Mouse (Mus musculus) kidney, embryonic 16.5 days (tissue): ENCODE measurements around the gene Slc9a5. TPM values are rescaled to one million over a fixed set of nuclear protein-coding genes. Genes with fewer than 3 reads are reported as not detected.
A peak's percentile ranks its signal among the peaks of the same experiment; 100 is the strongest.

ENCODE experiments used
- ATAC-seq: fragments of 200-750 bp; cut with Nextera tagmentation; 2 replicates; pipeline ENCODE4 v1.8.0; 2017; ENCODE audit warnings: moderate TSS enrichment; ENCODE audit not compliant: low FRiP score, low TSS enrichment
- H3K27ac ChIP-seq: fragments of 300-500 bp; sonication (generic); 2 replicates; pipeline ENCODE4 v1.5.1; 2014; ENCODE audit warnings: low read length
- H3K27me3 ChIP-seq: fragments of 300-500 bp; sonication (generic); 2 replicates; pipeline ENCODE4 v1.6.1; 2014; ENCODE audit warnings: low read length, control low read depth, mixed read lengths; ENCODE audit not compliant: insufficient read depth
- H3K36me3 ChIP-seq: fragments of 300-500 bp; sonication (generic); 2 replicates; pipeline ENCODE4 v1.6.1; 2014; ENCODE audit warnings: low read length, control low read depth, mixed read lengths; ENCODE audit not compliant: insufficient read depth
- H3K4me1 ChIP-seq: fragments of 300-500 bp; sonication (generic); 2 replicates; pipeline ENCODE4 v1.6.1; 2014; ENCODE audit warnings: low read length, control low read depth, mixed read lengths; ENCODE audit not compliant: insufficient read depth
- H3K4me2 ChIP-seq: fragments of 300-500 bp; sonication (generic); replicated peaks from 2 replicates; pipeline ENCODE4 v1.6.1; 2014; ENCODE audit warnings: low read depth, low read length
- H3K4me3 ChIP-seq: fragments of 300-500 bp; sonication (generic); 2 replicates; pipeline ENCODE4 v1.5.1; 2014; ENCODE audit warnings: mild to moderate bottlenecking, low read length
- H3K9ac ChIP-seq: fragments of 300-500 bp; sonication (generic); replicated peaks from 2 replicates; pipeline ENCODE4 v1.6.1; 2014; ENCODE audit warnings: low read length
- H3K9me3 ChIP-seq: fragments of 300-500 bp; sonication (generic); 2 replicates; pipeline ENCODE4 v1.6.1; 2016; ENCODE audit warnings: low read length, control low read depth
- WGBS: fragments of 180-500 bp; shearing (Covaris S2); extraction: QIAGEN DNeasy Blood & Tissue Kit; methylation state at CpG from one replicate; pipeline ENCODE4 v1.1.7; 2014; 5-methylcytosine and 5-hydroxymethylcytosine counted together
- polyA plus RNA-seq: library from polyadenylated mRNA; unstranded; fragments of >200 nt; fragmentation: Nextera tagmentation; extraction: Ambion mirVana; gene quantifications from 2 replicates; pipeline ENCODE4 v1.2.1, GENCODE M21; 2015

Gene Slc9a5
- polyA plus RNA-seq, 1 experiment from 2014 or later, result 2.5 TPM

DNA sequence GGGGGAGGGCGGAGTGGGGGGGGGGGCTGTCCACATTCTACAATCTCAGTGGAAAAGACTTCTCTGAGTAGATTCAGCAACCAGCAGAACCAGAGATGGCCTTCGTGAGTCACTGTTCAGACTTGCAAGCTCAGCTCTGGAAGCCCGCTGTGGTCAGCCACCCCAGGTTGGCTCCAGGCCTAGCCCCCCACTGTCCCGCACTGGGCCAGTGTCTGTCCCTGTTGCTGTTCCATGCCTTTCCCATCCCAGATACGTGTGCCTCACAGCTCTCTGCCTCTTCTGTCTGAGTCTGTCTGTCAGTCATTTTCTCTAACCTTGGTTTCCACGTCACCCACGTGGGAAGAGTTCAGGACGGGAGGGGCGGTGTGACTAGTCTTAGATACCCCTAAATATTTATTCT, 23.8 kb downstream of the Slc9a5 start:
- ATAC-seq, result no peak
- H3K36me3 ChIP-seq, result no peaks in the 10 kb centered on the region
- H3K4me3 ChIP-seq, result no peak overlapping the region
- H3K4me1 ChIP-seq, result no peaks in the 10 kb centered on the region
- no peak overlapping the region for H3K4me2 ChIP-seq
- 83% methylated on average over 9 of the region's 9 CpGs for WGBS
- no peaks in the 10 kb centered on the region for H3K9me3 ChIP-seq
- H3K27ac ChIP-seq, result no peak overlapping the region
- H3K27me3 ChIP-seq, result no peaks in the 10 kb centered on the region
- no peak overlapping the region for H3K9ac ChIP-seq

DNA sequence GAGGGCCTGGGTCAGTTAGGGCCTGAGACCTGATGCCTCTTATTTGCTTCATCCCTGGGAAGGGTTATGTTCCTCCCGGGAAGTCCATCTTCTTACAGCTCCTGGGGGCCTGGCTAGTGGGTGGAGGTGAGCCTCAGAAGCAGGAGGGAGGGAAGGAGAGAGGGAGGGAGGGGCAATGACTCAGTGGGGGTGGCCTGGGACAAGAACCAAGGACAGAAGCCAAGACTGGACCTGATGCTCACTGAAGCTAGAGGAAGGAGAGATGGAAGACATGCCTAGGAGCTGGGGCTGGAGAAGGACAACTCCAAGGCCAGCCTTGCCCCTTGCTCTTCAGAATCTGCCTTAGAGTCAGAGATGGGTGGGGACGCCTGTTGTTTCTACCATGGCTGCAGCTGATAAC, 24.4 kb downstream of the Slc9a5 start, which contains the start of gene Plekhg4:
Plekhg4 (plus strand) TSS at position 243 of the 400 bp plus-strand sequence.
- Histone ChIP-seq H3K4me3 (no peak within 1 kb of the TSS), H3K27ac (no peak within 1 kb of the TSS), H3K9me3 (no peaks in the 10 kb centered on the region), H3K27me3 (no peaks in the 10 kb centered on the region), H3K4me1 (no peaks in the 10 kb centered on the region), H3K4me2 (no peak within 1 kb of the TSS; the same call in 1 of the 2 replicates), H3K9ac (no peak within 1 kb of the TSS), H3K36me3 (no peaks in the 10 kb centered on the region)
- no peak for ATAC-seq
- WGBS, result 52% methylated on average over 2 of the region's 2 CpGs

- Histone ChIP-seq H3K4me2 (peak overlapping the region; percentile 46), H3K9me3 (no peaks in the 10 kb centered on the region), H3K4me3 (peak overlapping the region; percentile 26), H3K36me3 (no peaks in the 10 kb centered on the region), H3K27me3 (no peaks in the 10 kb centered on the region), H3K4me1 (peaks cover 7% of the 10 kb centered on the region; the same call in 1 of the 2 replicates), H3K27ac (no peak overlapping the region), H3K9ac (peak overlapping the region; percentile 42; the same call in 1 of the 2 replicates)
- WGBS, result 36% methylated on average over 33 of the region's 33 CpGs
- peak; percentile 35; the same call in 1 of the 2 replicates for ATAC-seq
Observed at GRCm38 (mm10) chr8:105374513-105374966, 25.9 kb downstream of the Slc9a5 start.

GRCm38 (mm10) chr8:105378673-105379072, 30.0 kb downstream of the Slc9a5 start:
- Histone ChIP-seq H3K27ac (no peak overlapping the region; the same call in 1 of the 2 replicates), H3K9me3 (no peaks in the 10 kb centered on the region), H3K27me3 (no peaks in the 10 kb centered on the region), H3K4me1 (peaks cover 7% of the 10 kb centered on the region; the same call in 1 of the 2 replicates), H3K9ac (no peak overlapping the region), H3K4me3 (no peak overlapping the region), H3K4me2 (no peak overlapping the region), H3K36me3 (no peaks in the 10 kb centered on the region)
- 54% methylated on average over 19 of the region's 19 CpGs for WGBS
- ATAC-seq, result peak; percentile 63

DNA sequence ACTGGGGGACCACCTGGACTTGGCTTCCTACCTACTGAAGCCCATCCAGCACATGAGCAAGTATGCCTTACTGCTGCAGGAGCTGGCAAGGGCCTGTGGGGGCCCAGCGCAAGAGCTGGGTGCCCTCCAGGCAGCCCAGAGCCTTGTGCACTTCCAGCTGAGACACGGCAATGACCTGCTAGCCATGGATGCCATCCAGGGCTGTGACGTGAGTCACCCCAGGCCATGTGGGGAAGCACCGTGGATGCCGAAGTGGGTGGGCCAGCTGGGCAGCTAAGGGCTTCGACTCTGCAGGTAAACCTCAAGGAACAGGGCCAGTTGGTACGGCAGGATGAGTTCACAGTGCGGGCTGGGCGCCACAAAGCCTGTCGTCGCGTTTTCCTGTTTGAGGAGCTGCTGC, 31.7 kb downstream of the Slc9a5 start:
- Histone ChIP-seq H3K4me1 (peaks cover 7% of the 10 kb centered on the region; the same call in 1 of the 2 replicates), H3K27me3 (no peaks in the 10 kb centered on the region), H3K9me3 (no peaks in the 10 kb centered on the region), H3K9ac (no peak overlapping the region), H3K4me2 (no peak overlapping the region), H3K27ac (no peak overlapping the region), H3K4me3 (no peak overlapping the region), H3K36me3 (no peaks in the 10 kb centered on the region)
- 83% methylated on average over 12 of the region's 12 CpGs for WGBS
- no peak for ATAC-seq

DNA sequence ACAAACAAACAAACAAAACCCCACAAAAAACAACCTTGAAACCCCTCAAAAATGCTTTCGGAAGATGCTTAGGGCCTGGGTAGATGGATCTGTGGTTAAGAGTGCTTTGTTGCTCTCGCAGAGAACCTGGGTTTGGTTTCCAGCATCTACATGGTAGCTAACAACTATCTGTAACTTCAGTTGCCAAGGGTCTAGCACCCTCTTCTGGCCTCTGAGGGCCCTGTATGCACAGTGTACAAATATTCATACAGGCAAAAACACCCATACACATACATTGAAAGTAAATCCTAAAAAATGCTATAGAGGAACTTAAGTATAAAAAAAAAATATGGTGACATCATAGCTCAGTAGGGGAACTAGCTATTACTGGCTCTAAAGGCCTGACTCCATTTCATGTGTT, 35.4 kb downstream of the Slc9a5 start:
- H3K4me3 ChIP-seq, result no peak overlapping the region
- no peak overlapping the region for H3K4me2 ChIP-seq
- no peaks in the 10 kb centered on the region for H3K36me3 ChIP-seq
- 0 out of 2 replicates have a peak, but pooled peaks cover 5% of the 10 kb centered on the region for H3K4me1 ChIP-seq
- no peak overlapping the region for H3K9ac ChIP-seq
- H3K27ac ChIP-seq, result no peak overlapping the region
- no peaks in the 10 kb centered on the region for H3K27me3 ChIP-seq
- no peaks in the 10 kb centered on the region for H3K9me3 ChIP-seq
- WGBS, result 97% methylated on average over 2 of the region's 2 CpGs
- no peak for ATAC-seq

DNA sequence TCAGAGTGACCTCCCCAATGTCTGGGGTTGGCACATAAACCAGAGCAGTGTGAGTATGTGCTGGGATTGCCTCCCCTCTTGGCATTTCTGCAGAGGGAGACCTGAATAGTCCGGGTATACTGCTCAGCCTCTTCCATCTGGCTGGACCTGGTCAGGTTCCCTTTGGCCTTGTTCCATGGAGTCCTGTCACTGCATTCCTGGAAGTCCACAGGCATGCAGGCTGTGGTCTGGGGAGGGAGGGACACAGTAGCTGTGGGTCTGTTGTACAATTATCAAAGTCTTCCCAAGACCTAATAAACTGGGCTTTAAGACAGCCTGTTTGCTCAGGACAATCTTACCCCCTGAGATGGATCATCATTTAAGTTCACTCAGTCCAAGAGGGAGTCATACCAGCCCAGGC, 38.5 kb downstream of the Slc9a5 start:
- no peaks in the 10 kb centered on the region for H3K27me3 ChIP-seq
- H3K4me3 ChIP-seq, result no peak overlapping the region
- 58% methylated on average over 1 of the region's 1 CpGs for WGBS
- H3K4me1 ChIP-seq, result 0 out of 2 replicates have a peak, but pooled peaks cover 5% of the 10 kb centered on the region
- H3K4me2 ChIP-seq, result no peak overlapping the region
- no peaks in the 10 kb centered on the region for H3K36me3 ChIP-seq
- H3K9ac ChIP-seq, result no peak overlapping the region
- H3K9me3 ChIP-seq, result no peaks in the 10 kb centered on the region
- no peak overlapping the region for H3K27ac ChIP-seq
- ATAC-seq, result 0 out of 2 replicates have a peak, but pooled peaks have one; percentile 44

DNA sequence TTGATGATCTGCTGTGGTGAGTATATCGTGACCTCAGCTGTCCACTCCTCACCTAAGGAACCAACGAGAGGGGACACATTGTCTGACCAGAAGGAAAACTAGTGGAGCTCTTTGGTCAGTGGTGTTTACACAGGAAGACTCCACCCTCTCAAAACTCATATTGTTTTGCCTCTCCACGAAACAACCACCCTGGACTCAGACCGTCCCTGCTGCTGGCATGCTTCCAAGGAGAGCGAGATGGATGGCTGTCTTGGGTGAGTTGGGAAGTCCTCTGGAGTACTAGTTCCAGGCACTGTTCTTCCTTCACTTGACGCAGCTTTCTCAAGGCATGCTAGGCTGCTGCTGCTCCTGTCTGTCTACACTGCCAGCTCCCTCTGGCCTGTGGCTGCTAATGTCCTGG, 40.5 kb downstream of the Slc9a5 start:
- no peaks in the 10 kb centered on the region for H3K36me3 ChIP-seq
- no peak overlapping the region for H3K9ac ChIP-seq
- 0 out of 2 replicates have a peak, but pooled peaks cover 5% of the 10 kb centered on the region for H3K4me1 ChIP-seq
- WGBS, result 65% methylated on average over 6 of the region's 6 CpGs
- ATAC-seq, result no peak
- H3K4me3 ChIP-seq, result no peak overlapping the region
- H3K27me3 ChIP-seq, result no peaks in the 10 kb centered on the region
- H3K27ac ChIP-seq, result no peak overlapping the region
- no peak overlapping the region for H3K4me2 ChIP-seq
- no peaks in the 10 kb centered on the region for H3K9me3 ChIP-seq

- H3K9ac ChIP-seq, result no peak overlapping the region
- no peak overlapping the region for H3K27ac ChIP-seq
- H3K4me1 ChIP-seq, result no peaks in the 10 kb centered on the region
- H3K36me3 ChIP-seq, result no peaks in the 10 kb centered on the region
- H3K9me3 ChIP-seq, result no peaks in the 10 kb centered on the region
- 85% methylated on average over 12 of the region's 12 CpGs for WGBS
- H3K4me3 ChIP-seq, result no peak overlapping the region
- no peak overlapping the region for H3K4me2 ChIP-seq
- no peaks in the 10 kb centered on the region for H3K27me3 ChIP-seq
- no peak for ATAC-seq
Observed at GRCm38 (mm10) chr8:105393089-105393787, 44.6 kb downstream of the Slc9a5 start.

DNA sequence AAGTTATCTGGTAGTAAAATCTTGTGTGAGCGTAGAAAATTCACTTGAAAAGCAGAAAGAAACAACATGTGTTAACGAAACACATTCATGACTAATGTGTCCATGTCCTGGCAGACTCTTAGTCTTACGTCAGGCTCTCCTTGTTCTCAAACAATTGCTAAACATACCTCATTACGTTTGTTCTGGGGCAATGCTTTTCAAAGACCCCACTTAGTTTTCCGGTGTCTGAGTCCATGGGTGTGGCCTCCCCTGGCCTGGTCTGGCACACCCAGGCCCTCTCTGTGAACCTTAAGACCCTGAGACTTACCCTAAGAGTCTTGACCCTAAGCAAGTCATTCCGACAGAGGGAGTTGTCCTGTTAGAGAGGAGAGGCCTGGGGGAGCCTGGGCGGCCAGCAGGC, 45.3 kb downstream of the Slc9a5 start:
- Histone ChIP-seq H3K9me3 (no peaks in the 10 kb centered on the region), H3K9ac (no peak overlapping the region), H3K27me3 (no peaks in the 10 kb centered on the region), H3K4me1 (no peaks in the 10 kb centered on the region), H3K36me3 (no peaks in the 10 kb centered on the region), H3K4me3 (no peak overlapping the region), H3K4me2 (no peak overlapping the region), H3K27ac (no peak overlapping the region)
- ATAC-seq, result no peak
- WGBS, result 73% methylated on average over 7 of the region's 7 CpGs
